Mouse (Mus musculus) heart, postnatal 36 days (tissue): ENCODE data around the gene Cpsf7. TPM values are rescaled to one million over a fixed set of nuclear protein-coding genes. Genes with fewer than 3 reads are reported as not detected.

ENCODE experiments used
- total RNA-seq, 2 experiments: library from RNA; stranded (reverse); gene quantifications; 2 replicates each; pipeline ENCODE4 v1.2.3; 2021

Cpsf7 gene
- total RNA-seq, 2 experiments from 2014 or later, result 24.5 to 25.4 TPM

Other genes with a start within 250 kb of the Cpsf7 start
- 1 to 10 TPM; 2.7 TPM for gene Dagla, start 220.4 kb upstream of the Cpsf7 start, total RNA-seq
- gene Syt7, start 136.2 kb upstream of the Cpsf7 start, total RNA-seq, result 10 to 100 TPM; 39.4 to 41.6 TPM
- 1 to 10 TPM; 1.0 to 1.1 TPM for gene Lrrc10b, start 67.8 kb upstream of the Cpsf7 start, total RNA-seq
- under 1 TPM; 0.19 to 0.61 TPM for gene Ppp1r32, start 42.3 kb upstream of the Cpsf7 start, total RNA-seq
- 10 to 100 TPM; 69.0 to 81.9 TPM for gene Sdhaf2, start 876 bp downstream of the Cpsf7 start, total RNA-seq
- 1 to 10 TPM; 4.7 to 6.0 TPM for gene Tmem216, start 31.0 kb downstream of the Cpsf7 start, total RNA-seq
- gene Cyb561a3, start 51.9 kb downstream of the Cpsf7 start, total RNA-seq, result 10 to 100 TPM; 13.1 to 13.2 TPM
- gene Tmem138, start 52.1 kb downstream of the Cpsf7 start, total RNA-seq, result 1 to 10 TPM; 2.6 to 3.1 TPM
- gene Ddb1, start 80.1 kb downstream of the Cpsf7 start, total RNA-seq, result 100 to 1,000 TPM; 161 to 172 TPM
- 1 to 10 TPM; 9.0 to 9.2 TPM for gene Tkfc, start 80.4 kb downstream of the Cpsf7 start, total RNA-seq
- not detected for gene Vwce, start 108.9 kb downstream of the Cpsf7 start, total RNA-seq
- gene Pga5, start 152.8 kb downstream of the Cpsf7 start, total RNA-seq, result not detected
- 10 to 100 TPM; 19.2 to 21.0 TPM for gene Vps37c, start 163.5 kb downstream of the Cpsf7 start, total RNA-seq
- gene Cd5, start 213.7 kb downstream of the Cpsf7 start, total RNA-seq, result under 1 TPM; 0.14 to 0.28 TPM